Mouse (Mus musculus): ENCODE measurements at regions not wholly inside any gene's neighbourhood (a gene's known extent, or its start where the extent isn't known, plus 50 kb on each side); places are given as distances from the start of the nearest gene placed in this dataset.
A peak's percentile ranks its signal among the peaks of the same experiment; 100 is the strongest.
"Not testable (repeated sequence)": the region's sequence is repeated elsewhere in the genome, so short reads cannot be mapped to it uniquely, and the experiment has no call there.

DNA sequence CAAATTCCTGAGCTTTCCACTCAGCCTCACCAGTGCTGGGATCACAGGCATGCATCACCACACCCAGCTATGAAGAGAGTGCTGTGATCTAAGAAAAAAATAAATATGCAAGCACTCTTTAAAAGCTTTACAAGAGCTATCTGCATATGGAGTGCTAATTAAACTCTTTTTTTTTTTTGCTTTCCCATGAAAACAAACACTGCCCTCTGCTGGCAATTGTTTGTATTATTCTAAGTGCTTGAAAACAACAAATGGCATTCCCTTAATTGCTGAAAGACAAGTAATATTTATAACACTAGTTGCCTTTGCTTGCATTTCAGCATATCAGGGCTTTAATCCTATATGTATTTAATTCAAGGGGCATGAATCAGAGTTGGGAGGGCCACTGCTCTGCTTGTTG is 91.8 kb downstream of the 5730507C01Rik start:
- H3K27ac ChIP-seq; intact Hi-C loops (cut with DNase I); H3K4me3 ChIP-seq; DNase-seq (ENCODE audit: extremely low spot score in 1 of 2, low spot score in 2 of 2): not testable (repeated sequence)
- peak; percentile 37 for TF ChIP-seq CTCF (IDR thresholded peaks at IDR 0.05)

DNA sequence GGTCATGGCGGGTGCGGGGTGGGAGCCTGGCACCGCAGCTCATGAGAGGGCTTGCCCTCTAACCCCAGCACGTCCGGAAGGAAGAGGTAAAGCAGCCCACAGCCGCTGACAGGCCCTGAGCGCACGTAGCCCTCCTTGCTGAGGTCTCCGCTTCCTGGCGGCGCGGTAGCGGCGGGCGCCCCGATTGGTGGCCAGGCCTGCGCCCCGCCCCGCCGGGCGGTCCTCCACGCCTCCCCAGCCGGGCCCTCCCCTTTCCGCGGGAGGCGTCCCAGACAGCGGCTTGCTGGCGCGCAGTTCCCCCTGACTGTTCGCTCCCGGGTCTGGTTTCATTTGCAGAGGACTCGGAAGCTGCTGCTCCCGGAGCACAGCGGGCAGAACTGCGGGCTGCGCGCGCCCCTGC is 95.5 kb downstream of the 5730507C01Rik start:
- Histone ChIP-seq H3K27ac (no peak overlapping the region), H3K4me3 (peak overlapping the region; percentile 44)
- peak; percentile 32 to 37 for DNase-seq (ENCODE audit: extremely low spot score in 1 of 2, low spot score in 2 of 2)
- intact Hi-C loops (cut with DNase I), result no loop called here
- no peak for TF ChIP-seq CTCF (IDR thresholded peaks at IDR 0.05)

DNA sequence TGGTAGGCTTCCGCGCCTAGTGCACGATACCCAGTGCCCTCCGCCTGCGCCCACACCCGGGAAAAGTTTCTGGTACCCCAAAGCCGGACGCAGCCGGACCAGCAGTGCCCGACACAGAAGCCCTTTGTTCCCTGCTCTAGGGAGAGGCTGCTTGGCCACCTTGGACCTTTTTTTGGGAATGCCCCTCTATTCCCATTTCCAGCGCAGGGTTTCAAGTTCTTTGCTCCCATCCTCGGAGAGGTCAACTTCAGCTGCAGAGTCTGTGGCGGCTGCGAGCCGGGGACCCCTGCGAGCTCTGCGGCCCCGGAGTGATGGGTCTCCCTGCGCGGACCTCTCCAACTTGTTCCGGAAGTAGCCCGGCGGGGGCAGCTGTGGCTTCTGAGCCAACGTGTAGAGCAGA is 96.3 kb downstream of the 5730507C01Rik start:
- intact Hi-C loops (cut with DNase I), result not testable (repeated sequence)

More for the DNA sequence above, 96.3 kb downstream of the 5730507C01Rik start:
- H3K27ac ChIP-seq; DNase-seq (ENCODE audit: extremely low spot score in 1 of 2, low spot score in 2 of 2): not testable (repeated sequence)
- peak overlapping the region; percentile 44 for H3K4me3 ChIP-seq

Measured in left cerebral cortex, adult 2 months (tissue).